8 mouse cellular contexts compared by ENCODE assay signal in the genomic region with DNA sequence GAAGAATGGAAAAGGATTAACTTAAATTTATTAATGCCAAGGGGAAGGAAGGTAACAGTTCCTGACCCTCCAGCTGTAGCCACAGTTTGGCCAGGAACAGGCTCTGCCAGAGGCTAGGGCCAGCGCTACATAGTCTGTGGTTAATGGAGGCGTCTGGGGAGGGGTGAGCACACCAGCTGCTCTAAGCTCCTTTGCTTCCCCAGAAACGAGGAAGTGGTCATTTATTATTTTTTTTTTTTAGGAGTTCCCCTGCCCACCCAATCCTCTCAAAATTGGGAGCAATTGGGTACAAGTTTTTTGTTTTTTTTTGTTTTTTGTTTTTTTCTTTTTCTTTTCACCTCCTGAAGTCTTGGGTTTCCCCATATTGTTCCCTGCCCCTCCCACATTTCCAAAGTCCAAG. TPM values are rescaled to one million over a fixed set of nuclear protein-coding genes. Genes with fewer than 3 reads are reported as not detected.
DNase-seq lines count a peak whose midpoint lies in the region; ATAC-seq and TF ChIP-seq lines count a peak whose summit lies in the region.

No protein-coding gene starts in this region.

- no peaks in the 10 kb centered on the region for H3K27me3 ChIP-seq in lung, postnatal 0 days (replicated peaks; ENCODE audit: insufficient read depth, low read length)
- H3K27me3 ChIP-seq in embryonic facial prominence, embryonic 15.5 days, result no peaks in the 10 kb centered on the region
- H3K27me3 ChIP-seq in limb, embryonic 14.5 days (ENCODE audit: control insufficient read depth, insufficient read depth, low read length), result no peaks in the 10 kb centered on the region
- H3K27me3 ChIP-seq in splenic B cell, adult 2 months (ENCODE audit: control insufficient read depth, insufficient read depth, low read length, poor library complexity, severe bottlenecking), result no peaks in the 10 kb centered on the region
- no peaks in the 10 kb centered on the region for H3K27me3 ChIP-seq in thymus, adult 2 months (ENCODE audit: control insufficient read depth, insufficient read depth, low read length)

- H3K4me1 ChIP-seq in lung, postnatal 0 days (ENCODE audit: insufficient read depth, low read depth, low read length), result no peaks in the 10 kb centered on the region; the same call in 1 of the 2 replicates
- peaks cover 13% of the 10 kb centered on the region for H3K4me1 ChIP-seq in embryonic facial prominence, embryonic 15.5 days
- H3K4me1 ChIP-seq in limb, embryonic 14.5 days (ENCODE audit: control insufficient read depth, insufficient read depth, low read length), result peaks cover 17% of the 10 kb centered on the region; the same call in 1 of the 2 replicates
- H3K4me1 ChIP-seq in thymus, adult 2 months (replicated peaks; ENCODE audit: control insufficient read depth, insufficient read depth, low read length), result 0 out of 2 replicates have a peak, but pooled peaks cover 2% of the 10 kb centered on the region

- no peak for TF ChIP-seq CTCF in lung, postnatal 0 days (IDR thresholded peaks at IDR 0.05)
- no peak for TF ChIP-seq CTCF in thymus, adult 2 months (IDR thresholded peaks at IDR 0.05; ENCODE audit: borderline replicate concordance, control insufficient read depth, extremely low read depth, insufficient read depth, low read length, poor library complexity)

- no peak for TF ChIP-seq EP300 in lung, postnatal 0 days (IDR thresholded peaks at IDR 0.05)

- H3K4me2 ChIP-seq in lung, postnatal 0 days (replicated peaks; ENCODE audit: low read depth, low read length), result peak overlapping the region; percentile 93; the same call in 1 of the 2 replicates
- peak overlapping the region; percentile 70 for H3K4me2 ChIP-seq in embryonic facial prominence, embryonic 15.5 days (replicated peaks)
- H3K4me2 ChIP-seq in limb, embryonic 14.5 days (replicated peaks; ENCODE audit: low read depth, low read length, severe bottlenecking), result peak overlapping the region; percentile 68

- no peaks in the 10 kb centered on the region for H3K9me3 ChIP-seq in lung, postnatal 0 days (ENCODE audit: low read length)
- no peaks in the 10 kb centered on the region for H3K9me3 ChIP-seq in embryonic facial prominence, embryonic 15.5 days (replicated peaks)
- H3K9me3 ChIP-seq in limb, embryonic 14.5 days (ENCODE audit: control insufficient read depth, low read length), result no peaks in the 10 kb centered on the region

- H3K36me3 ChIP-seq in lung, postnatal 0 days (ENCODE audit: insufficient read depth, low read length), result peaks cover 10% of the 10 kb centered on the region
- H3K36me3 ChIP-seq in embryonic facial prominence, embryonic 15.5 days, result peaks cover 34% of the 10 kb centered on the region
- H3K36me3 ChIP-seq in limb, embryonic 14.5 days (ENCODE audit: control insufficient read depth, insufficient read depth, low read length), result peaks cover 50% of the 10 kb centered on the region
- H3K36me3 ChIP-seq in splenic B cell, adult 2 months (ENCODE audit: control insufficient read depth, insufficient read depth, low read length, poor library complexity, severe bottlenecking), result peaks cover 12% of the 10 kb centered on the region
- H3K36me3 ChIP-seq in thymus, adult 2 months (ENCODE audit: control insufficient read depth, insufficient read depth, low read length), result peaks cover 19% of the 10 kb centered on the region

- no peak overlapping the region for H3K9ac ChIP-seq in lung, postnatal 0 days (replicated peaks; ENCODE audit: low read depth)
- H3K9ac ChIP-seq in embryonic facial prominence, embryonic 15.5 days, result 0 out of 2 replicates have a peak overlapping the region, but pooled peaks have one; percentile 33
- 0 out of 2 replicates have a peak overlapping the region, but pooled peaks have one; percentile 99 for H3K9ac ChIP-seq in limb, embryonic 14.5 days (ENCODE audit: low read depth, low read length, severe bottlenecking)

- no peak overlapping the region for H3K27ac ChIP-seq in lung, postnatal 0 days (ENCODE audit: low read length)
- 0 out of 2 replicates have a peak overlapping the region, but pooled peaks have one; percentile 22 for H3K27ac ChIP-seq in embryonic facial prominence, embryonic 15.5 days (replicated peaks)
- H3K27ac ChIP-seq in limb, embryonic 14.5 days (replicated peaks; ENCODE audit: low read depth, low read length), result peak overlapping the region; percentile 27; the same call in 1 of the 2 replicates
- H3K27ac ChIP-seq in thymus, adult 2 months (ENCODE audit: control insufficient read depth, insufficient read depth, low read length), result no peak overlapping the region

- DNase-seq in lung, postnatal 0 days (ENCODE audit: low spot score), result no peak
- DNase-seq in lung, postnatal 14 days, result no peak
- DNase-seq in limb, embryonic 14.5 days (ENCODE audit: low spot score), result no peak
- peak; percentile 29 for DNase-seq in splenic B cell, adult 2 months (ENCODE audit: low read depth, low spot score)
- DNase-seq in right cerebral cortex, adult 18-20 months, result no peak
- no peak for DNase-seq in thymus, adult 2 months
- no peak for DNase-seq in ovary, adult 18-20 months (ENCODE audit: low spot score)

- WGBS in lung, postnatal 0 days, result 18% methylated on average over 3 of the region's 3 CpGs
- WGBS in embryonic facial prominence, embryonic 15.5 days, result 13% methylated on average over 3 of the region's 3 CpGs
- WGBS in limb, embryonic 14.5 days, result 13% methylated on average over 3 of the region's 3 CpGs
- 24% methylated on average over 3 of the region's 3 CpGs for WGBS in thymus, adult 2 months

- TF ChIP-seq POLR2A in limb, embryonic 14.5 days (IDR thresholded peaks at IDR 0.05; ENCODE audit: borderline replicate concordance, extremely low read depth, insufficient read depth, insufficient read length), result no peak
- TF ChIP-seq POLR2A in thymus, adult 2 months (IDR thresholded peaks at IDR 0.05; ENCODE audit: control insufficient read depth, extremely low read depth, insufficient read depth, low read length, poor library complexity), result no peak

- H3K4me3 ChIP-seq in lung, postnatal 0 days (ENCODE audit: low read depth, low read length), result no peak overlapping the region
- peak overlapping the region; percentile 86 for H3K4me3 ChIP-seq in embryonic facial prominence, embryonic 15.5 days (replicated peaks)
- peak overlapping the region; percentile 98 for H3K4me3 ChIP-seq in limb, embryonic 14.5 days (replicated peaks; ENCODE audit: low read length)
- no peak overlapping the region for H3K4me3 ChIP-seq in thymus, adult 2 months (ENCODE audit: control insufficient read depth, insufficient read depth, low read length)

- no peak for ATAC-seq in lung, postnatal 0 days
- no peak for ATAC-seq in embryonic facial prominence, embryonic 15.5 days (ENCODE audit: insufficient number of reproducible peaks, low FRiP score, low TSS enrichment, low read depth)
- ATAC-seq in limb, embryonic 14.5 days (ENCODE audit: low FRiP score, low read depth), result no peak

RNA-seq across cellular contexts. Expression of a gene that starts 0.9 kb away (rescaled TPM):
- polyA plus RNA-seq in lung, postnatal 0 days (2015; fragmentation: Nextera tagmentation; extraction: Ambion mirVana), result 20.9 and 21.3 TPM in 2 replicates
- polyA plus RNA-seq in embryonic facial prominence, embryonic 15.5 days (2015; fragmentation: Nextera tagmentation; extraction: Ambion mirVana), result 46.1 and 50.6 TPM in 2 replicates
- 34.5 and 41.5 TPM in 2 replicates for polyA plus RNA-seq in limb, embryonic 14.5 days (2012; rRNA removed)
- 56.0 and 58.7 TPM in 2 replicates for polyA plus RNA-seq in limb, embryonic 14.5 days (2014; fragmentation: Nextera tagmentation; extraction: Ambion mirVana)
- polyA plus RNA-seq in thymus, adult 2 months (2012; rRNA removed), result 19.1 and 22.8 TPM in 2 replicates

RNA-seq across cellular contexts. Expression of a gene that starts 59.4 kb away (rescaled TPM):
- 17.6 and 19.2 TPM in 2 replicates for polyA plus RNA-seq in lung, postnatal 0 days (2015; fragmentation: Nextera tagmentation; extraction: Ambion mirVana)
- 38.6 and 38.9 TPM in 2 replicates for polyA plus RNA-seq in embryonic facial prominence, embryonic 15.5 days (2015; fragmentation: Nextera tagmentation; extraction: Ambion mirVana)
- polyA plus RNA-seq in limb, embryonic 14.5 days (2012; rRNA removed), result 52.4 and 57.6 TPM in 2 replicates
- 50.0 and 52.6 TPM in 2 replicates for polyA plus RNA-seq in limb, embryonic 14.5 days (2014; fragmentation: Nextera tagmentation; extraction: Ambion mirVana)
- 66.6 and 70.2 TPM in 2 replicates for polyA plus RNA-seq in thymus, adult 2 months (2012; rRNA removed)

Comparison
In these comparisons a context has a peak if more than half of its experiments do, and no peak if none do; other contexts are left out.
1. H3K27ac ChIP-seq: peak in embryonic facial prominence, embryonic 15.5 days (single experiment) and limb, embryonic 14.5 days (single experiment); none in lung, postnatal 0 days (single experiment) and thymus, adult 2 months (single experiment).
2. H3K4me3 ChIP-seq: peak in embryonic facial prominence, embryonic 15.5 days (single experiment) and limb, embryonic 14.5 days (single experiment); none in lung, postnatal 0 days (single experiment) and thymus, adult 2 months (single experiment).
3. Peak in every context shown above with its lines, with median percentiles within 50 percentile points of each other: H3K4me2 ChIP-seq.